Mouse (Mus musculus): ENCODE measurements around the gene Uhrf2. TPM values are rescaled to one million over a fixed set of nuclear protein-coding genes. Genes with fewer than 3 reads are reported as not detected.

The Uhrf2 gene
- total and polyA plus RNA-seq, 2 experiments from 2014 or later, result 25.7 to 52.6 TPM

- Histone ChIP-seq H3K9ac (replicated peaks; ENCODE audit: low read length) (no peak overlapping the region), H3K9me3 (ENCODE audit: low read length) (no peaks in the 10 kb centered on the region), H3K27me3 (ENCODE audit: insufficient read depth, low read length) (no peaks in the 10 kb centered on the region), H3K4me3 (ENCODE audit: low read length) (no peak overlapping the region), H3K27ac (peak overlapping the region; percentile 28; the same call in 1 of the 2 replicates), H3K4me2 (ENCODE audit: low read depth, low read length) (no peak overlapping the region), H3K4me1 (ENCODE audit: insufficient read depth, low read length) (no peaks in the 10 kb centered on the region), H3K36me3 (ENCODE audit: insufficient read depth, low read length) (peaks cover 25% of the 10 kb centered on the region)
- WGBS, result 45% methylated on average over 4 of the region's 4 CpGs
- ATAC-seq (peak; percentile 48; the same call in 1 of the 2 replicates), DNase-seq (ENCODE audit: low spot score) (peak; percentile 44)
- TF ChIP-seq CTCF (IDR thresholded peaks at IDR 0.05; ENCODE audit: low read depth), result no peak
Observed at GRCm38 (mm10) chr19:30097039-30097438, 66.7 kb downstream of the Uhrf2 start.

GRCm38 (mm10) chr19:30100571-30100970, 70.3 kb downstream of the Uhrf2 start:
- no peaks in the 10 kb centered on the region for H3K9me3 ChIP-seq (ENCODE audit: low read length)
- H3K36me3 ChIP-seq (ENCODE audit: insufficient read depth, low read length), result peaks cover 7% of the 10 kb centered on the region; the same call in 1 of the 2 replicates
- DNase-seq (ENCODE audit: low spot score) (no peak), ATAC-seq (no peak)
- H3K27ac ChIP-seq, result no peak overlapping the region
- H3K9ac ChIP-seq (replicated peaks; ENCODE audit: low read length), result no peak overlapping the region
- no peak overlapping the region for H3K4me2 ChIP-seq (ENCODE audit: low read depth, low read length)
- WGBS, result 94% methylated on average over 12 of the region's 12 CpGs
- no peak overlapping the region for H3K4me3 ChIP-seq (ENCODE audit: low read length)
- H3K4me1 ChIP-seq (ENCODE audit: insufficient read depth, low read length), result no peaks in the 10 kb centered on the region
- H3K27me3 ChIP-seq (ENCODE audit: insufficient read depth, low read length), result no peaks in the 10 kb centered on the region
- TF ChIP-seq CTCF (IDR thresholded peaks at IDR 0.05; ENCODE audit: low read depth), result no peak

GRCm38 (mm10) chr19:30102620-30103019, 72.3 kb downstream of the Uhrf2 start:
- Histone ChIP-seq H3K27me3 (ENCODE audit: insufficient read depth, low read length) (no peaks in the 10 kb centered on the region), H3K4me2 (ENCODE audit: low read depth, low read length) (no peak overlapping the region), H3K27ac (no peak overlapping the region), H3K4me3 (ENCODE audit: low read length) (no peak overlapping the region), H3K4me1 (ENCODE audit: insufficient read depth, low read length) (no peaks in the 10 kb centered on the region), H3K9ac (replicated peaks; ENCODE audit: low read length) (no peak overlapping the region), H3K36me3 (ENCODE audit: insufficient read depth, low read length) (peaks cover 2% of the 10 kb centered on the region; the same call in 1 of the 2 replicates), H3K9me3 (ENCODE audit: low read length) (no peaks in the 10 kb centered on the region)
- no peak for TF ChIP-seq CTCF (IDR thresholded peaks at IDR 0.05; ENCODE audit: low read depth)
- ATAC-seq, result no peak
- no peak for DNase-seq (ENCODE audit: low spot score)
- 83% methylated on average over 6 of the region's 6 CpGs for WGBS

- TF ChIP-seq CTCF (IDR thresholded peaks at IDR 0.05; ENCODE audit: low read depth), result no peak
- Histone ChIP-seq H3K27me3 (ENCODE audit: insufficient read depth, low read length) (no peaks in the 10 kb centered on the region), H3K27ac (no peak overlapping the region), H3K9me3 (ENCODE audit: low read length) (no peaks in the 10 kb centered on the region), H3K4me1 (ENCODE audit: insufficient read depth, low read length) (no peaks in the 10 kb centered on the region), H3K9ac (replicated peaks; ENCODE audit: low read length) (no peak overlapping the region), H3K4me2 (ENCODE audit: low read depth, low read length) (no peak overlapping the region), H3K4me3 (ENCODE audit: low read length) (no peak overlapping the region), H3K36me3 (ENCODE audit: insufficient read depth, low read length) (no peaks in the 10 kb centered on the region)
- WGBS, result 92% methylated on average over 6 of the region's 6 CpGs
- no peak for ATAC-seq
- no peak for DNase-seq (ENCODE audit: low spot score)
Observed at GRCm38 (mm10) chr19:30105045-30105842, 74.9 kb downstream of the Uhrf2 start.

GRCm38 (mm10) chr19:30107221-30107845, 77.0 kb downstream of the Uhrf2 start:
- ATAC-seq (no peak), DNase-seq (ENCODE audit: low spot score) (no peak)
- no peaks in the 10 kb centered on the region for H3K36me3 ChIP-seq (ENCODE audit: insufficient read depth, low read length)
- no peak overlapping the region for H3K4me2 ChIP-seq (ENCODE audit: low read depth, low read length)
- no peaks in the 10 kb centered on the region for H3K9me3 ChIP-seq (ENCODE audit: low read length)
- H3K4me1 ChIP-seq (ENCODE audit: insufficient read depth, low read length), result no peaks in the 10 kb centered on the region
- TF ChIP-seq CTCF (IDR thresholded peaks at IDR 0.05; ENCODE audit: low read depth), result no peak
- no peak overlapping the region for H3K9ac ChIP-seq (replicated peaks; ENCODE audit: low read length)
- no peaks in the 10 kb centered on the region for H3K27me3 ChIP-seq (ENCODE audit: insufficient read depth, low read length)
- no peak overlapping the region for H3K27ac ChIP-seq
- no peak overlapping the region for H3K4me3 ChIP-seq (ENCODE audit: low read length)
- 52% methylated on average over 10 of the region's 10 CpGs for WGBS

GRCm38 (mm10) chr19:30108616-30109015, 78.3 kb downstream of the Uhrf2 start:
- no peak for TF ChIP-seq CTCF (IDR thresholded peaks at IDR 0.05; ENCODE audit: low read depth)
- DNase-seq (ENCODE audit: low spot score), result no peak
- no peak for ATAC-seq
- Histone ChIP-seq H3K4me3 (ENCODE audit: low read length) (no peak overlapping the region), H3K4me2 (ENCODE audit: low read depth, low read length) (no peak overlapping the region), H3K4me1 (ENCODE audit: insufficient read depth, low read length) (no peaks in the 10 kb centered on the region), H3K27ac (0 out of 2 replicates have a peak overlapping the region, but pooled peaks have one; percentile 32), H3K9ac (replicated peaks; ENCODE audit: low read length) (no peak overlapping the region), H3K9me3 (ENCODE audit: low read length) (no peaks in the 10 kb centered on the region), H3K36me3 (ENCODE audit: insufficient read depth, low read length) (no peaks in the 10 kb centered on the region), H3K27me3 (ENCODE audit: insufficient read depth, low read length) (no peaks in the 10 kb centered on the region)
